Mouse (Mus musculus) ES-CJ7 (cell line): ENCODE measurements around the gene Tubg1.
"Not testable (repeated sequence)": the region's sequence is repeated elsewhere in the genome, so short reads cannot be mapped to it uniquely, and the experiment has no call there.

Source experiments
- DNase-seq: peaks from one replicate; pipeline ENCODE4 v3.0.0; 2011; ENCODE audit warnings: low read depth, low spot score

Tubg1 gene

DNA sequence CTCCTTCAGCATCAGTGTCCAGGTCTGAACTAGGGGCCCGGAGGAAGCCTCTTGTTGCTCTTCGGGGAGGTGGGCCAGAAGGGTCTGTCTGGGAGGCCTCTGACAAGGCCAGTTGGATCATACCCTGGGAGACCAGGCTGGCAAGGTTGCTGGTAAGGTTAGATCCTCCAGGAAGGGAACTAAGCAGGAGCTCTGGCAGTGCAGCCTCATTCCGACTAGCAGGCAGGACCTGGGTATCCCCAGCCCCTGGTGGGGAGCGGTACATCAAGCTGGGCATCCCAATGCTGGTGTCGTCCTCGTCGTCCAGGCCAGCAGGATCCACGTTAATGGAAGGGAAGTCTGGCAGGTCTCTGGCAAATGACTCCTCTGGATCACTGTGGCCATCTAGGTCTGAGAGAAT lies 21.5 kb upstream of the Tubg1 start:
- DNase-seq = no peak

DNA sequence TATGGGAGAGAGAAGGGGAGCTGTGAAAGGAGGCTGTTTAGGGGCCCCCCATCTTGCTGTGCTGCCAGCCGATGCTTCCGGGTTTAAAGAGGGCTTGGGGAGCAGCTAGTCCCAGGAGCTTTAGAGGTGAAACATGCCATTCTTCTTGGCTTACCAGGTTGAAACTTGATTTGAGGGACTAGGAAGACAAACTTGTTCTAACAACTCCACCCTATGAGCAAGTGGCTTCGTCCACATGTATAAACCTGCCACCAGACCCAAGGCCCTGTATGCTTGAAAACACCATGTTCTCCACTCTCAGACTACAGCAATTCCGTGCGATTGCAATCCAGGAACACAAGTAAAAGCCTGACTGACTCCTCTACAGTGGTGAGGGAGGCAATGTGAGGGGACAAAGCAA lies 16.7 kb upstream of the Tubg1 start:
- DNase-seq = no peak

DNA sequence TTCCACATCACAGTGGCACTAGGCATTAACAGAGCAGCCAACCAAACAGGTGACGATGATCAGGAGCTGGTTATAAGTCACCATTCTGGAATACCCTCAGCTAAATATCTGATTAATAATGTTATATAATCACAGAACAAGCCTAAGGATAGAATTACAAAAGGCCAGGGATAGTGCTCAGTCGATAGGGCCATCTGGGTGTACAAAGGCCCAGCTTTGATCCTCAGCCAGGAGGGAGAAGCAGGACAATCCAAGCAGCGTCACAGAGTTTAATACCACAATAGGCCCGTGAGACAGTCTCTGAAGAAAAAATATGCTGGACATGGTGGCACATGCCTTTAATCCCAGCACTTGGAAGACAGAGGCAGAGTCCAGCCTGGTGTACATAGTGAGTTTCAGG lies 10.4 kb upstream of the Tubg1 start:
- DNase-seq = no peak

DNA sequence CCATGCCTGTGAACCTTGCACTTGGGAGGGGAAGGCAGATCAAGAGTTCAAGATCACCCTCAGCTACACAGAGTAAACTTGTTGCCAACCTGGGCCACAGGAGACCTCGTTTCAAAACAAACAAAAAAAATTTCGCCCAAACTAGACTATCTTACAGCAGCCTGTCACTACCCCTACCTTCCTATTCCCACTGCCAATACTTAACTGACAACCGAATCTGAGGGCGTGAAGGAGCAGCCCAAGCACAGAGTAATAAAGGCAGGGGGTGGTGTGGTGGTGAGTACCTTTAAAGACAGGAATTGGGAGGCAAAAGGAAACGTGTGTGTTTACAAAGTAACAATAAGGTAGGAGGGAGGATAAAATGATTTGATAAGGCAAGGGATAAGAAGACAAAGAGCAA lies 9.0 kb upstream of the Tubg1 start:
- no peak for DNase-seq

DNA sequence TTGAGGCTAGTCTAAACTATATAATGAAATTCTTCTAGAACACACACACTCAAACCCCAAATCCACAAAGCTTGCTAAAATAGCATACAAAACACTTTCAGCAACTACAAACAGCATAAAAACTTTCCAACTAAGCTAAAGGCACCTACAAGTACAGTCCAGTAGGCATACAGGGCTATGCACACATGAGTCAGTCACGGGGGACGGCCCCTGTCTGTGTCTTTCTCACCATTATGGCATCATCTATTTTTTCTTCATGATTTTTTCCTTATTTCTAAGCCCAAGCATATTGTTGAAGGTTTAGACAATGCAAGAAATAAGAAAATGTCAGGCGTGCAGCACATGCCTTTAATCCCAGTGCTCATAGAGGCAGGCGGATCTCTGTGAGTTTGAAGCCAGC lies 8.6 kb upstream of the Tubg1 start:
- DNase-seq = no peak

DNA sequence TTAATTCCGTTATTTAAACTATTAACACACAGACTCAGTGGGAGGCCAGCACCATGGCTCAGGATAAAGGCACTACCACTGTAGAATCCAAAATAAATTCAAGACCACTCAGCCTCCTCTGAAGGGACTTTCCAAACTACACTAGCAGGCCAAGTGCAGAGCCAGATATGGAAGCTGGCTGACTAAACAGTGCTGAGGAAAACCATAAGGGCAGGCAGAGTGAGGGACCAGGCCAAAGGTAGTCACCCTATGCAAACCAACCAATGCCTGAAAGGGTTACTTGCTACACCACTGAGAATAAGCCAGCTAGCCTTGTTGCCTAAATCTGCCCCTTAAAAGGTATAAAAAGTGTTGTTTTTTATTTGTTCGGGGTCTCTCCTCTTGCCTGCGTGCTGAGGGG lies 7.6 kb upstream of the Tubg1 start:
- DNase-seq = no peak

DNA sequence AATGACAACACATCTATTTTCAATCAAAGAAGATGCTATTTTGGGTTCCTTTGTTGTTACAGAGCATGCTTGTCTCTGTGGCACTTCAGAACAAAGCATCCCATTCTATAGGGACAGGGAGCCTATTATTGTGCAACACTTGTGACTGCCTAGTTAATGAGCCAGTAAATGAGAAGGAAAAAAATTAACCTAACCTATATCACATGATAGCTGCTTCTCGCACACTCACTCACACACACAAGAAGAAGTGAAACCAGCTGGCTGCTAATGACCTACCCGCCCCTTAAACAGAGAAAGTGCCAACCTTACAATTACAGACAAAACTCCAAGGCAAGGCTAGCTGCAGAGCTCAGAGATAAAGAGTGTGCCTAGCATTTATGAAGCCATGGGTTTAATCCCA lies 4.2 kb upstream of the Tubg1 start:
- no peak for DNase-seq

DNA sequence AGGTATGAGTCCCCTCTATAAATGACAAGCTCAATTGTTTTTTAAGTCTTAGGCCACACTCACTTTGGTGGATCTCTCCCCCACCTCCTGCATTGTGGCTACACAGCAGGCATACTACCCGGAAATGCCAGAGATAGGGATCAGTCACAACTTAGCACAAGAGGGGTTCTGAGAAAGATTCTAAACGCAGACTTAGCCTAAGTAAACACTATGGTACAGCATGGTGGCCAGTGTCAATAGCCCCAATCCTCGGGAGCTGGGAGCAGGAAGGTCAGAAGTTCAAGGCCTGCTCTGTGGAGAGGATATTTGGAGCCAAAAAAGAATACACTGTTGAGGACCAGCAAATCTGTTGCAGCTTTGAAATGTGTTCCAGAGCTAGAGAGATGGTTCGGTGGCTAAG lies 1.6 kb upstream of the Tubg1 start:
- DNase-seq = no peak

DNA sequence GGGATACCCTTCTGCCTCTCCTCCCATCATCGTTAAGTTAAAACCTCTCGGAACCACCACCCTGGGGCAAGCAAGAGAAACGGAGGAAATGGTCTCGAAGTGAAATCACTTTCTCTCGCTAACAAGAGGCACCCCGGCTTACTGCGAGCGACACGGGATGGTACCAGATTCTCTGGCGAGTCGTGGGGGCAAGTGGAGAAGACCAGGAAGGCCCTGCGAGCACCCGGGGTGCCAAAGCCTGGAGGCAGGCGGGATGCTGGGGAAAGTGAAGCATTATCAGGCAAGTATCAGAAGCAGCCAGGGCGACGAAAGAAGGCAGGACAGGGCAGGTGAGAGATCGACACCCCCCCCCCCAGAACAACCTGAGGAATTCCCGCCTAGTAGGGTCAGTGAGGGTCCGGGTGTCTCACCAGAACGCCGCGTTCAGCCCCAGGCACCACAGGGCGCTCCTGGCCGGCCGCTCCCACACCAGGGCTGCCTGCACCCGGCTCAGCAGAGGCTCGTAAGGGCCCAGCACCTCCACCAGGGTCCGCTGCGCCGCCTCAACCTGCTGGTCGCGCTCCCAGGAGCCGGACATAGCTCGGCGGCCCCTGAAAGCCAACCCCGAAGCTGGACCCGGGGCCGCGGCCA lies 492 bp upstream of the Tubg1 start:
- no peak for DNase-seq

DNA sequence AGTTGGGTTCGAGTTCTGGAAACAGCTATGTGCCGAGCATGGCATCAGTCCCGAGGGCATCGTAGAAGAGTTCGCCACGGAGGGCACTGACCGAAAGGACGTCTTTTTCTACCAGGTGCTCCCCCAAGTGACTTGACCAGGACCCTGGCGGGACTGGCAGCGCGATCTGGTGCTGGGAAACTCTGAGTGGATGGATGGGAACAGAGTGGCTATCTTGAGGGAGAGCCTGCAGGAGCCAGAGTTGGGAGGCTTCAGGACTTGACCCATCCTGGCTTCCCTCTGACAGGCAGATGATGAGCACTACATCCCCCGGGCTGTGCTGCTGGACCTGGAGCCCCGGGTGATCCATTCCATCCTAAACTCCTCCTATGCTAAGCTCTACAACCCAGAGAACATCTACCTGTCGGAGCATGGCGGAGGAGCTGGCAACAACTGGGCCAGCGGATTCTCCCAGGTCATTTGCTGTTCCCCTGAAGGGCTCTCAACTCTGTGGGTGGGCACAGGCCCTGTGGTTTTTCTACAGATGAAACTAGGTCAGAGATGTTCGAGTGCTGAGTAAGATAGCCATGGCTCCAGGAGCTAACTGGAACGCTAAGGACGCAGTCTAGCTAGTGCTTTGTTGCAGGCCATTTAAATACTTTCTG lies 929 bp downstream of the Tubg1 start:
- no peak for DNase-seq

DNA sequence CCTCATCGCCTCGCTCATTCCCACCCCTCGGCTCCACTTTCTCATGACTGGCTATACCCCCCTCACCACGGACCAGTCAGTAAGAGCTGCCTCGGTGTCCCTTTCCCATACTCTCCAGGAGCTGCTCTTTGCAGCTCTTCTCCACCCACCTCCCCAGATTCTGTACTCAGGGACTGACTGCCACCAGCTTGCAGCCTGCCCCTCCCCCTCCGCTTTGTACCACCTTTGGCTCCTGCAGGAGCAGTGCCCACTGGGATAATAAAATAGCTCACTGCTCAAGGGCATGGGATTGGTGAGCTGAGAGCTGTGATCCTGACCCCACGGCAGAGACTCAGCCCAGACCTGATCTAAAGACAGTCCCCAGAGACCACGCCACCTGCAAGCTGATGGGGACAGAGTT lies 4.8 kb downstream of the Tubg1 start:
- DNase-seq = not testable (repeated sequence)

DNA sequence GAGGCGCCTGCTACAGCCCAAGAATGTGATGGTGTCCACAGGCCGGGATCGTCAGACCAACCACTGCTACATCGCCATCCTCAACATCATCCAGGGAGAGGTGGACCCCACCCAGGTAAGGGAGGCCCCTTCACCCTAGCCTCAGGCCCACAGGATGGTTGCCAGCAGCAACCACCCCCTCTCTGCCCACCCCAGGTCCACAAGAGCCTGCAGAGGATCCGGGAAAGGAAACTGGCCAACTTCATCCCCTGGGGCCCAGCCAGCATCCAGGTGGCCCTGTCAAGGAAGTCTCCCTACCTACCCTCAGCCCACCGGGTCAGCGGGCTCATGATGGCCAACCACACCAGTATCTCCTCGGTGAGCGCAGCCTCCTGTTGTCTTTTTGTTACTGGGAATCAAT lies 5.3 kb downstream of the Tubg1 start:
- not testable (repeated sequence) for DNase-seq

DNA sequence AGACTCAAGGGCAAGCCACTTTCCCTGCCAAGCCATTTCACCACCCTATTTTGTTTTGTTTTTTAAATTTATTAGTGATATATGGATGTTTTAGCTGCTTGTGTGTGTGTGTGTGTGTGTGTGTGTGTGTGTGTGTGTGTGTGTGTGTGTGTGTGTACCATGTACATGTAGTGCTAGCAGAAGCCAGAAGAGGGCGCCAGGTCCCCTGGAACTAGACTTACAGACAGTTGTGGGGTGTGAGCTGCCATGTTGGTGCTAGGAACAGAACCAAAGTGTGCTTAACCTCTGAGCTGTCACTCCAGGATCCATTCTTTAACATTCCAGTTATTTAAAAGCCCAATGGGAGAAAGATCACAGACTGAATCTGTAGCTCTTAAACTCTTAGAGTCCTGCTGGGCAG lies 7.3 kb downstream of the Tubg1 start:
- DNase-seq = peak; percentile 73

DNA sequence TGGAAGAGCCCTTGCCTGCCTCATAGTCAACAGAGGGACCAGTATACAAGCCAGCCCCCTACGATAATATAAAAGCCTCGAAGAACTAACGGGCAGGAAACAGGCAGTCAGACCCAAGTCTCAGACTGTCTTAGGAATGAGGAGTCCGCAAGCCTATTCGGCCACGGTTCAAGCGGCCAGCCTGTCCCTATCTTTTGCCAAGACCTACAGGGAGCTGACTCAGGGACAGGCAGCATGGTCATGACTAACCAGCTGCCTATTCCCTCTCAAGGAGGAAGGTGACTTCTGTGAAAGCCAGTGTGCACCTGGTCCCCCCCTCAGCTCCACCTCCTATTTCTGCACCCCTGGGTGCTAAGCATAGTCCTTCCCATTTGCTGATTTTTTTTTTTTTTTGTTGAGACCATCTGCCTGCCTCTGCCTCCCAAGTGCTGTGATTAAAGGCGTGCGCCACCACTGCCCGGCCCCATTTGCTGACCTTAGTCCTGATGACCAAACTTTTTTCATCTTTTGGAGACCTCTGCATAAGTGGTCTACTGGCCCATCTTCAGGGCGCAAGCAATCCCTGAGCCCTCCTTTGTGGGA lies 9.3 kb downstream of the Tubg1 start:
- no peak for DNase-seq

DNA sequence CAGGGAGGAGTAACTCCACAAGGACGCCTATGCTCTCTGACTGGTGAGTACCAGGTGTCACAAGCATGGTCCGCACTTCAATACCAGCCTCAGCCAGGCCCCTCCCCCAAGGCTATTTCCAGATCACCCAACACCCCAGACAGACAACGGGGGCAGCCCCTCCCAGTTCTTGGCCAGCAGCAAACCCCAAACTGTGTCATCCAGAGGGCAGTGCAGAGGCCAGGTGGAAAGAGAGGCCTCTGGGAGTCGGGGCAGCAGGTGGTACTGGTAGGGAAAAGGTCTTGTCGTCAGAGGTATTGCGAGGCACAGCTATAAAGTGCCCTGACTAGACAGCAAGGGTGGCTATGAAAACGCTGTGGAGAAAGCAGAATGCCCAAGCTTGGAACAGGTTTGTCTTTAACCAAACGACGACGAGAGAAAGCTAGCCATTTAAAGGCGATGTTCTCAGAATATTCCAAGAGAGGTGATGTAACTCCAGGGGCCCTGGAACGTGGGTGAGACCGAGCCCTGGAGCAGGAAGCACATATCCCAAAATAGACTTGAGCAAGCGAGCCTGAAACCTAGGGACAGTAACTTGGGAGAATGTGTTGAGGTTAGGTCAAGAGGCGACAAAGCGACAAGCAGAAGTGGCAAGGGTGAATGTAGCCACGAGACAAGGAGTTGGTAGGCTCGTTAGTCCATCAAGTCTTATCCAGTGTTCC lies 10.5 kb downstream of the Tubg1 start:
- no peak for DNase-seq

DNA sequence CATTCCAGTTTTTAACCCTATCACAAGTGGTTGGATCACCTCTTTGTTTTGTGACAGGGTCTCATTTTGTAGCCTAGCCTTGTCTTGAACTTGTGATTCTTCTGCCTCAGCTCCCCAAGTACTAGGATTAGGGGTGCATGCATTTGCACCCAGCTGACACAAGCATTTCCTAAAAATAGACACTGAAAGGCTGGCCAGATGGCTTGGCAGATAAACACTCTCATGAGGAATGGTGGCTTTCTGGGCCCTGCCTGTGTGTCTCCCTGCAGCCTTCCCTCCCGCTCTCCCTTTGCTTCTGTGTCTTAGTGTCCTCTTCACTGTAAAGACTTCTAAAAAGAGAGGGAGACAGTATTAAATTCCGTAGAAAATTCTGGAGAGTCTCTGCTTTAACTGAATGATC lies 11.4 kb downstream of the Tubg1 start:
- DNase-seq = no peak

DNA sequence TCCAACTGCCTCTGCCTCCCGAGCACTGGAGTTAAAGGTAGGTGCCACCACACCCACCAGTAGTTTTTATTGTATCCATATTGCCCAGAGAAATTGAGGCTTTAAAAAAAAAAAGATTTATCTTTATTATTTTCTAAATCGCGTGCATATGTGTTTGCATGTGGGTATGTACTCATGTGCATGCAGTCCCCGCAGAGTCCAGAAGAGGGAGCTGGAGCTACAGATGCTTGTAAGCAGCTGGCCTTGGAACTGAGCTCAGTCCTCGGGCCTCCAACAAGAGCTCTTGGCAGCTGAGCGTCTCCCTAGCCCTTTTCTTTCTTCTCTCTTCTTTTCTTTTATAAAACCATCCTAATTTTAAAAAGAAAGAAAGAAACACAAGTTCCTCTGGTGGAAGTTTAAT lies 12.0 kb downstream of the Tubg1 start:
- DNase-seq = peak; percentile 93

DNA sequence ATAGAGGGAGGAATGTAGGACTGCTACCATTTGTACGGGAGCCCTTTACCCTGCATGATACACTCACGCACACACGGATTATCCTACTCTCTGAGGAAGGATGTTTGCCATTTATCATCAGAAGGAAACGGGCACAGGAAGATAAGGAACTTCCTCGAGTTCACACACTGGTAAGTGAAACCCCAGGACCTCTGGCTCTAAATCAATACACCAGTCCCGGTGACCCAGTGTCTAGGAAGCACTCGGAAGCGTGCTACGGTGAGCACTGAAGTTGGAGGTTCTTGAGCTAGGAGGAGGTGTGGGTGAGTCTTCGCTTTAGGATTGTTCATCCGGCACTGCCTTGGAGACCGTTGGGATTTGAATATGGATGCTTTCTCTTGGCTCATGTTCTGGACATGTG lies 13.3 kb downstream of the Tubg1 start:
- no peak for DNase-seq

DNA sequence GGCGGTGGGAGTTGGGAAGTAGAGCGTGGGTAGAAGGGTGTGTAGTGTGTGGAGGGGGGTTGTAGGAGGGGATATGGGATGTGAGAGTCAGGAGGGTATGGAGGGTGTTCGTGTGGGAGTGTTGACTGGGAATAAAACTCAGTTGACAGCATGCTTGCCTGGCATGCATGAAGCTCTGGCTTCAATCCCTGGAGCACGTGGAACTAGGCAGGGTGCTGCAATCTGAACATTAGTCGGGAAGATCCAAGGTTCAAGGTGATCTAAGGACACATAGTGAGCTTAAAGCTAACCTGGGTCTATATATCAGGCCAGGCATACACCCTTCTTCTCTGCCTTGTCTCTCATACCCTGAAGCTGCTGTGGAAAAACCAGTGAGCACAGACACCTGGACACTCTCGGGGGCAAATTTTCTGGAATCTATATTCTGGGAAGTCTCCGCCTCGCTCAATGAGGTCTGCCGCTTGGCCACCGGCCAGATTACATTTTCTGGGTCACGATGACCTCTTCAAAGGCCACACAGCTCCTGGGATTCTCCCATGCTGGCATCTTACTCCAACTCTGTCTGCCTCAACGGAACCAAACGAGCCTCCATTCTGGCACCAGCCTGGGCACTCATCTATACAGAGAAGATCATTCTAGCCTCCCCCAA lies 14.6 kb downstream of the Tubg1 start:
- DNase-seq = no peak

DNA sequence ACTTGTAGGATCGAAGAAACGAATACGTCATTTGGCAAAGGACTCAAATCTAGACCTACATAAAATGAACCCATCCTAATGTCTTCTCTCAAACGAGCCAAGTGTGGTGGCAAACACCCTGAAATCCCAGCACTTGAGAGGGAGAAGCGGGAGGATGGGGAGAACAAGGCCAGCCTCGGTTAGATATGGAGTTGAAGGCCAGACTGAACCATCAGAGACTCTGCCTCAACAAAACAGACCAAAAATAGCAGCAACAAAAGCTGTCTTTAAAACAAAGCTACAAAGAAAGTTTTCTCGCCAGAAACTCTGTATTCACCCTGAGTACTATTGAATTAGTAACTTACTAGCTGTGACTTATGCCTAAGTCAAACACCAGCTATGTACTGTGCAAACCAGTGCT lies 17.3 kb downstream of the Tubg1 start:
- DNase-seq = no peak

DNA sequence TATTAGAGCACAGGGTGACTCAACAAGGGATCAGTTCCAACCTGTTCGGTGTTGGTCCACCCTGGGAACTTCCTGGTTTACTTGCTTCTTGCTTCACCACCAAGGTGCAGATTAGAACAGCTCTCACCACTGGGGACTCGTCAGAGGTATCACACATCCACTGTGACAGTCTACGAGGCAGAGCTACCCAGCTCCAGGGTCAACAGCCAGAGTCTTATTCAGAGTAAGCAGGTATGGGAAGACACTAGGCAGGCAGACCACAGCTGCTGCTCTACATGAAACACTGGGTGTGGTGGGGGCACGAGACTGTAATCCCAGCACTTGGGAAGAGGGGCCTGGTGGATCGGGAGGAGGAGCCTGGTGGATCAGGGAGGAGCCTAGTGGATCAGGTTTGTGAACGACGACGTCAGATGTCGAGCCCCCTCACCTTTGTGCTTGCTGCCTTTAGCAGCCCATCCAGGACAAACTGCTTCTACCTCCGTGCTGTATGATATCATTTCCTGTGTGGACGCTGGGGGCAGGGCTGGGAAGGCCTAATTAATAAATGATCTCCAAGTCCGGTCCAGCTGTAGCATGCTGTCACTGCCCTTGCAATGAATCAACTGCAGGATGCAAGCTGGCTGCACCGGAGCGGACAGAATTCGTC lies 18.9 kb downstream of the Tubg1 start:
- DNase-seq = peak; percentile 74
